In genomic region chr9:63142335-63143036, GRCm38 (mm10) we compare ENCODE assay signal across 11 mouse cellular contexts. TPM values are rescaled to one million over a fixed set of nuclear protein-coding genes. Genes with fewer than 3 reads are reported as not detected.
A peak's percentile ranks its signal among the peaks of the same experiment; 100 is the strongest.
DNase-seq lines count a peak whose midpoint lies in the region; ATAC-seq and TF ChIP-seq lines count a peak whose summit lies in the region.
"Had no signal": no experiment of that assay in that cellular context is flagged by ENCODE, and none has a peak within 500 bp of the region (broad histone marks: within the 10 kb centered on the region; RNA-seq: fewer than 3 reads in every experiment).

No protein-coding gene starts in this region.

- H3K4me3 ChIP-seq in lung, embryonic 14.5 days (ENCODE audit: low read depth, low read length) = peak overlapping the region; percentile 15; the same call in 1 of the 2 replicates
- H3K4me3 ChIP-seq in lung, postnatal 0 days (ENCODE audit: low read depth, low read length) = no peak overlapping the region; the same call in 1 of the 2 replicates
- H3K4me3 ChIP-seq in hindbrain, embryonic 14.5 days (replicated peaks; ENCODE audit: low read length) = peak overlapping the region; percentile 47

- no peak for TF ChIP-seq CTCF in lung, embryonic 14.5 days (IDR thresholded peaks at IDR 0.05; ENCODE audit: low read depth)
- no peak for TF ChIP-seq CTCF in lung, postnatal 0 days (IDR thresholded peaks at IDR 0.05)

- TF ChIP-seq EP300 in lung, postnatal 0 days (IDR thresholded peaks at IDR 0.05) = no peak

- H3K27me3 ChIP-seq in lung, embryonic 14.5 days (ENCODE audit: insufficient read depth, low read length) = peaks cover 99% of the 10 kb centered on the region
- H3K27me3 ChIP-seq in lung, postnatal 0 days (replicated peaks; ENCODE audit: insufficient read depth, low read length) = peaks cover 97% of the 10 kb centered on the region
- H3K27me3 ChIP-seq in hindbrain, embryonic 14.5 days (ENCODE audit: control insufficient read depth, insufficient read depth, low read length) = peaks cover 98% of the 10 kb centered on the region

- no peaks in the 10 kb centered on the region for H3K4me1 ChIP-seq in lung, embryonic 14.5 days (ENCODE audit: insufficient read depth)
- H3K4me1 ChIP-seq in lung, postnatal 0 days (ENCODE audit: insufficient read depth, low read depth, low read length) = peaks cover 8% of the 10 kb centered on the region
- peaks cover 12% of the 10 kb centered on the region for H3K4me1 ChIP-seq in hindbrain, embryonic 14.5 days (replicated peaks; ENCODE audit: control insufficient read depth, insufficient read depth, low read length)

- H3K9me3 ChIP-seq in lung, embryonic 14.5 days (ENCODE audit: low read depth, low read length) = no peaks in the 10 kb centered on the region
- H3K9me3 ChIP-seq in lung, postnatal 0 days (ENCODE audit: low read length) = no peaks in the 10 kb centered on the region
- no peaks in the 10 kb centered on the region for H3K9me3 ChIP-seq in hindbrain, embryonic 14.5 days (ENCODE audit: control insufficient read depth, low read length)

- DNase-seq in cerebellum, adult 11-12 months = peak; percentile 24
- no peak for DNase-seq in cerebellum, adult 8-10 months
- no peak for DNase-seq in lung, embryonic 14.5 days
- DNase-seq in lung, postnatal 0 days (ENCODE audit: low spot score) = no peak
- DNase-seq in hindbrain, embryonic 14.5 days (ENCODE audit: low spot score) = no peak
- DNase-seq in naive thymus-derived CD4-positive, alpha-beta T cell, adult 2 months (ENCODE audit: low read depth) = peak; percentile 14
- DNase-seq in spleen, adult 12 weeks (ENCODE audit: low spot score) = no peak
- DNase-seq: cerebellum, adult 9-11 months; thymus, postnatal 36 days had no signal

- WGBS in lung, embryonic 14.5 days = 2% methylated on average over 42 of the region's 42 CpGs
- WGBS in lung, postnatal 0 days = under 1% methylated on average over 42 of the region's 42 CpGs
- WGBS in hindbrain, embryonic 14.5 days = 1% methylated on average over 42 of the region's 42 CpGs

- no peak overlapping the region for H3K9ac ChIP-seq in lung, embryonic 14.5 days
- no peak overlapping the region for H3K9ac ChIP-seq in lung, postnatal 0 days (replicated peaks; ENCODE audit: low read depth)
- H3K9ac ChIP-seq in hindbrain, embryonic 14.5 days = peak overlapping the region; percentile 68

- H3K36me3 ChIP-seq in lung, embryonic 14.5 days (ENCODE audit: insufficient read depth) = no peaks in the 10 kb centered on the region
- H3K36me3 ChIP-seq in lung, postnatal 0 days (ENCODE audit: insufficient read depth, low read length) = no peaks in the 10 kb centered on the region
- no peaks in the 10 kb centered on the region for H3K36me3 ChIP-seq in hindbrain, embryonic 14.5 days (replicated peaks; ENCODE audit: control insufficient read depth, insufficient read depth)

- ATAC-seq in lung, embryonic 14.5 days (ENCODE audit: insufficient read depth) = no peak
- no peak for ATAC-seq in lung, postnatal 0 days
- no peak for ATAC-seq in hindbrain, embryonic 14.5 days (ENCODE audit: low FRiP score)
- no peak for ATAC-seq in megakaryocyte-erythroid progenitor cell, adult 5-6 weeks (replicated peaks; ENCODE audit: low FRiP score, low TSS enrichment, poor library complexity, severe bottlenecking)

- H3K4me2 ChIP-seq in lung, embryonic 14.5 days = peak overlapping the region; percentile 35; the same call in 1 of the 2 replicates
- no peak overlapping the region for H3K4me2 ChIP-seq in lung, postnatal 0 days (replicated peaks; ENCODE audit: low read depth, low read length)
- H3K4me2 ChIP-seq in hindbrain, embryonic 14.5 days (replicated peaks) = peak overlapping the region; percentile 60

- no peak overlapping the region for H3K27ac ChIP-seq in lung, embryonic 14.5 days (ENCODE audit: low read depth)
- no peak overlapping the region for H3K27ac ChIP-seq in lung, postnatal 0 days (ENCODE audit: low read length)
- peak overlapping the region; percentile 87 for H3K27ac ChIP-seq in hindbrain, embryonic 14.5 days

RNA-seq across cellular contexts. Expression of gene Skor1, which starts 6.3 kb away (rescaled TPM):
- not detected in 2 replicates for polyA plus RNA-seq in lung, embryonic 14.5 days (2014; fragmentation: Nextera tagmentation; extraction: Ambion mirVana)
- polyA plus RNA-seq in lung, postnatal 0 days (2015; fragmentation: Nextera tagmentation; extraction: Ambion mirVana) = 0.04 TPM in 1 of 2 replicates, not detected in the other
- 19.5 and 21.5 TPM in 2 replicates for polyA plus RNA-seq in hindbrain, embryonic 14.5 days (2014; fragmentation: Nextera tagmentation; extraction: Ambion mirVana)
- not detected in 2 replicates for total RNA-seq in megakaryocyte-erythroid progenitor cell, adult 5-6 weeks (2014; fragmentation: Nextera tagmentation)
- not detected in 2 replicates for total RNA-seq in megakaryocyte-erythroid progenitor cell, adult 5-6 weeks (2017)
- polyA plus RNA-seq: liver, embryonic 16.5 days had no signal

Comparison
In these comparisons a context has a peak if more than half of its experiments do, and no peak if none do; other contexts are left out.
1. DNase-seq: peak in cerebellum, adult 11-12 months (single experiment) and naive thymus-derived CD4-positive, alpha-beta T cell, adult 2 months (single experiment); none in cerebellum, adult 8-10 months (single experiment), lung, embryonic 14.5 days (single experiment), lung, postnatal 0 days (single experiment), hindbrain, embryonic 14.5 days (single experiment) and spleen, adult 12 weeks (single experiment).
2. RNA of gene Skor1, which starts 6.3 kb away (polyA plus RNA-seq): 19.5 to 21.5 TPM in hindbrain, embryonic 14.5 days; 0.04 TPM in lung, postnatal 0 days and not detected in lung, embryonic 14.5 days; every median in the first group is over 10 times any median in the second.